Mouse (Mus musculus): ENCODE measurements around the gene Bub1b.

DNA sequence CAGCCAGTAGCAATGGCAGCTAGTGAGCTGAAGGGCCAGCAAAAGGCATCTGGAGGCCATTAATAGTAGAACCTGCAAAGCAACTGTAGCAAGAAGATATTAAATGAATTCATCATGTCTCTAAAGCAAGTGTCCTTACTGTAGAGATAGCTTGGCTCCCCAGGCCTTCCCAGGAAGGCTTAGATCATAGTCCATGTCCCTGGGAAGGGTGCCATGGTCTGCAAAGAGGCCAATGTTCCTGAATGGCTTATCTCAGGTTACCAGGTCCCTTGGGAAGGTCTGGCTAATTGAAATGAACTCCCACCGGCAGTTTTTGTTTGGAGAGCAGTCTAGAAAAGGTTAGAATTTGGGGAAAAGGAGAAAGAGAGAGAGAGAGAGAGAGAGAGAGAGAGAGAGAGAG, 73.7 kb downstream of the Bub1b start:
- no peak for TF ChIP-seq USF1 (IDR thresholded peaks at IDR 0.05; ENCODE audit: low read depth)
- no peak for TF ChIP-seq POLR2A (IDR thresholded peaks at IDR 0.05; ENCODE audit: insufficient read length, low read depth)
- TF ChIP-seq TCF12 (IDR thresholded peaks at IDR 0.05; ENCODE audit: insufficient read depth, poor library complexity, severe bottlenecking): no peak
- no peak for TF ChIP-seq POLR2AphosphoS2 (IDR thresholded peaks at IDR 0.05; ENCODE audit: insufficient read length, low read depth)
- TF ChIP-seq MAX (IDR thresholded peaks at IDR 0.05; ENCODE audit: low read depth): no peak
- TF ChIP-seq SRF (IDR thresholded peaks at IDR 0.05; ENCODE audit: control insufficient read depth, insufficient read length, low read depth): no peak
- no peak for TF ChIP-seq CEBPB (IDR thresholded peaks at IDR 0.05; ENCODE audit: insufficient read depth, poor library complexity, severe bottlenecking)
- TF ChIP-seq E2F4 (IDR thresholded peaks at IDR 0.05; ENCODE audit: insufficient read depth): no peak
- TF ChIP-seq TCF3 (IDR thresholded peaks at IDR 0.05; ENCODE audit: insufficient read length, low read depth): no peak
- no peak for TF ChIP-seq MYOG (IDR thresholded peaks at IDR 0.05; ENCODE audit: control insufficient read depth in 1 of 3, insufficient read depth in 1 of 3, insufficient read length in 2 of 3, low read depth in 2 of 3)
